Mouse (Mus musculus) embryonic facial prominence, embryonic 10.5 days (tissue): Measurements from ENCODE around the gene Mfsd4b5. TPM values are rescaled to one million over a fixed set of nuclear protein-coding genes. Genes with fewer than 3 reads are reported as not detected.
A peak's percentile ranks its signal among the peaks of the same experiment; 100 is the strongest.
"Not testable (repeated sequence)": the region's sequence is repeated elsewhere in the genome, so short reads cannot be mapped to it uniquely, and the experiment has no call there.

Experiments used
- DNase-seq: peaks from one replicate; pipeline ENCODE4 v3.0.0-alpha.2; 2017; ENCODE audit warnings: low spot score
- H3K27ac ChIP-seq: fragments of 300-500 bp; sonication (generic); replicated peaks from 2 replicates; pipeline ENCODE4 v1.5.1; 2016; ENCODE audit warnings: mild to moderate bottlenecking
- H3K27me3 ChIP-seq: fragments of 300-500 bp; sonication (generic); replicated peaks from 2 replicates; pipeline ENCODE4 v1.6.1; 2016; ENCODE audit warnings: low read depth, mild to moderate bottlenecking; ENCODE audit not compliant: poor library complexity, severe bottlenecking
- H3K36me3 ChIP-seq: fragments of 300-500 bp; sonication (generic); replicated peaks from 2 replicates; pipeline ENCODE4 v1.6.1; 2016; ENCODE audit warnings: mild to moderate bottlenecking, moderate library complexity
- H3K4me1 ChIP-seq: fragments of 300-500 bp; sonication (generic); 2 replicates; pipeline ENCODE4 v1.6.1; 2016
- H3K4me3 ChIP-seq: fragments of 300-500 bp; sonication (generic); 2 replicates; pipeline ENCODE4 v1.5.1; 2016; ENCODE audit warnings: mild to moderate bottlenecking, moderate library complexity
- H3K9me3 ChIP-seq: fragments of 300-500 bp; sonication (generic); 2 replicates; pipeline ENCODE4 v1.6.1; 2016; ENCODE audit warnings: mild to moderate bottlenecking
- WGBS: fragments of 180-500 bp; shearing (Covaris S2); methylation state at CpG from one replicate; pipeline ENCODE4 v1.1.7; 2016; 5-methylcytosine and 5-hydroxymethylcytosine counted together
- polyA plus RNA-seq: library from polyadenylated mRNA; unstranded; fragments of >200 nt; fragmentation: Nextera tagmentation; extraction: Ambion mirVana; gene quantifications from 2 replicates; pipeline ENCODE4 v1.2.1, GENCODE M21; 2016

The Mfsd4b5 gene
- polyA plus RNA-seq, 1 experiment from 2014 or later, result not detected

- H3K4me1 ChIP-seq, result no peaks in the 10 kb centered on the region
- H3K36me3 ChIP-seq, result no peaks in the 10 kb centered on the region
- no peaks in the 10 kb centered on the region for H3K27me3 ChIP-seq
- H3K9me3 ChIP-seq, result no peaks in the 10 kb centered on the region
- DNase-seq, result no peak
- WGBS, result 84% methylated on average over 11 of the region's 11 CpGs
- no peak overlapping the region for H3K4me3 ChIP-seq
- no peak overlapping the region for H3K27ac ChIP-seq
Measured at GRCm38 (mm10) chr10:40009591-40009990, 23.1 kb upstream of the Mfsd4b5 start.

- not testable (repeated sequence) for H3K9me3 ChIP-seq, DNase-seq, H3K4me1 ChIP-seq, H3K27ac ChIP-seq, H3K27me3 ChIP-seq, H3K4me3 ChIP-seq, H3K36me3 ChIP-seq
- 79% methylated on average over 4 of the region's 4 CpGs for WGBS
Measured at GRCm38 (mm10) chr10:40008847-40009246, 22.4 kb upstream of the Mfsd4b5 start.

- Histone ChIP-seq H3K36me3 (no peaks in the 10 kb centered on the region), H3K9me3 (no peaks in the 10 kb centered on the region), H3K27ac (no peak overlapping the region), H3K4me3 (no peak overlapping the region), H3K27me3 (no peaks in the 10 kb centered on the region), H3K4me1 (no peaks in the 10 kb centered on the region)
- no peak for DNase-seq
- 86% methylated on average over 4 of the region's 4 CpGs for WGBS
Measured at GRCm38 (mm10) chr10:40007953-40008352, 21.5 kb upstream of the Mfsd4b5 start.

- Histone ChIP-seq H3K36me3 (no peaks in the 10 kb centered on the region), H3K4me1 (no peaks in the 10 kb centered on the region), H3K27me3 (no peaks in the 10 kb centered on the region), H3K27ac (no peak overlapping the region), H3K9me3 (no peaks in the 10 kb centered on the region), H3K4me3 (no peak overlapping the region)
- no peak for DNase-seq
- WGBS, result 59% methylated on average over 10 of the region's 10 CpGs
Measured at GRCm38 (mm10) chr10:40006963-40007362, 20.5 kb upstream of the Mfsd4b5 start.

- Histone ChIP-seq H3K4me3 (no peak overlapping the region), H3K4me1 (no peaks in the 10 kb centered on the region), H3K9me3 (no peaks in the 10 kb centered on the region), H3K27ac (no peak overlapping the region), H3K36me3 (no peaks in the 10 kb centered on the region), H3K27me3 (no peaks in the 10 kb centered on the region)
- DNase-seq, result no peak
- WGBS, result 87% methylated on average over 2 of the region's 2 CpGs
Measured at GRCm38 (mm10) chr10:40000746-40001145, 14.3 kb upstream of the Mfsd4b5 start.

GRCm38 (mm10) chr10:39991155-39991554, 4.7 kb upstream of the Mfsd4b5 start:
- no peaks in the 10 kb centered on the region for H3K9me3 ChIP-seq
- no peak overlapping the region for H3K4me3 ChIP-seq
- no peaks in the 10 kb centered on the region for H3K4me1 ChIP-seq
- no peak overlapping the region for H3K27ac ChIP-seq
- no peak for DNase-seq
- WGBS, result 63% methylated on average over 4 of the region's 4 CpGs
- H3K27me3 ChIP-seq, result no peaks in the 10 kb centered on the region
- no peaks in the 10 kb centered on the region for H3K36me3 ChIP-seq

- H3K36me3 ChIP-seq, result no peaks in the 10 kb centered on the region
- no peak overlapping the region for H3K27ac ChIP-seq
- DNase-seq, result no peak
- WGBS, result 77% methylated on average over 5 of the region's 5 CpGs
- no peaks in the 10 kb centered on the region for H3K27me3 ChIP-seq
- H3K9me3 ChIP-seq, result peaks cover 7% of the 10 kb centered on the region
- no peaks in the 10 kb centered on the region for H3K4me1 ChIP-seq
- no peak overlapping the region for H3K4me3 ChIP-seq
Measured at GRCm38 (mm10) chr10:39982604-39983003, 3.8 kb downstream of the Mfsd4b5 start.

- Histone ChIP-seq H3K9me3 (peaks cover 10% of the 10 kb centered on the region), H3K36me3 (no peaks in the 10 kb centered on the region), H3K27me3 (no peaks in the 10 kb centered on the region), H3K27ac (no peak overlapping the region), H3K4me1 (no peaks in the 10 kb centered on the region), H3K4me3 (no peak overlapping the region)
- no peak for DNase-seq
- 93% methylated on average over 1 of the region's 1 CpGs for WGBS
Measured at GRCm38 (mm10) chr10:39978231-39978630, 8.2 kb downstream of the Mfsd4b5 start.

GRCm38 (mm10) chr10:39977346-39977745, 9.1 kb downstream of the Mfsd4b5 start:
- Histone ChIP-seq H3K4me3 (no peak overlapping the region), H3K36me3 (no peaks in the 10 kb centered on the region), H3K9me3 (peaks cover 10% of the 10 kb centered on the region), H3K27me3 (no peaks in the 10 kb centered on the region), H3K4me1 (no peaks in the 10 kb centered on the region), H3K27ac (no peak overlapping the region)
- 95% methylated on average over 4 of the region's 4 CpGs for WGBS
- no peak for DNase-seq

GRCm38 (mm10) chr10:39975771-39976170, 10.7 kb downstream of the Mfsd4b5 start:
- H3K9me3 ChIP-seq, result peaks cover 10% of the 10 kb centered on the region
- no peak for DNase-seq
- H3K36me3 ChIP-seq, result no peaks in the 10 kb centered on the region
- no peaks in the 10 kb centered on the region for H3K27me3 ChIP-seq
- H3K4me1 ChIP-seq, result no peaks in the 10 kb centered on the region
- H3K4me3 ChIP-seq, result no peak overlapping the region
- 35% methylated on average over 2 of the region's 2 CpGs for WGBS
- H3K27ac ChIP-seq, result no peak overlapping the region

GRCm38 (mm10) chr10:39974982-39975381, 11.5 kb downstream of the Mfsd4b5 start:
- WGBS, result 61% methylated on average over 11 of the region's 11 CpGs
- H3K9me3 ChIP-seq, result peaks cover 10% of the 10 kb centered on the region
- H3K36me3 ChIP-seq, result no peaks in the 10 kb centered on the region
- no peak overlapping the region for H3K27ac ChIP-seq
- no peaks in the 10 kb centered on the region for H3K4me1 ChIP-seq
- H3K4me3 ChIP-seq, result no peak overlapping the region
- no peaks in the 10 kb centered on the region for H3K27me3 ChIP-seq
- no peak for DNase-seq

- peak; percentile 30 for DNase-seq
- H3K4me3 ChIP-seq, result no peak overlapping the region
- no peaks in the 10 kb centered on the region for H3K4me1 ChIP-seq
- WGBS, result 85% methylated on average over 3 of the region's 3 CpGs
- no peaks in the 10 kb centered on the region for H3K9me3 ChIP-seq
- H3K27ac ChIP-seq, result no peak overlapping the region
- H3K27me3 ChIP-seq, result no peaks in the 10 kb centered on the region
- no peaks in the 10 kb centered on the region for H3K36me3 ChIP-seq
Measured at GRCm38 (mm10) chr10:39967512-39967911, 18.9 kb downstream of the Mfsd4b5 start.

- Histone ChIP-seq H3K9me3 (no peaks in the 10 kb centered on the region), H3K4me3 (no peak overlapping the region), H3K27ac (no peak overlapping the region), H3K4me1 (peaks cover 12% of the 10 kb centered on the region), H3K27me3 (peaks cover 16% of the 10 kb centered on the region; the same call in 1 of the 2 replicates), H3K36me3 (no peaks in the 10 kb centered on the region)
- DNase-seq, result peak; percentile 3
- WGBS, result 57% methylated on average over 1 of the region's 1 CpGs
Measured at GRCm38 (mm10) chr10:39961906-39962305, 24.5 kb downstream of the Mfsd4b5 start.

- Histone ChIP-seq H3K9me3 (no peaks in the 10 kb centered on the region), H3K4me3 (peak overlapping the region; percentile 73), H3K4me1 (peaks cover 12% of the 10 kb centered on the region), H3K27ac (no peak overlapping the region), H3K36me3 (no peaks in the 10 kb centered on the region), H3K27me3 (peaks cover 16% of the 10 kb centered on the region; the same call in 1 of the 2 replicates)
- 46% methylated on average over 11 of the region's 11 CpGs for WGBS
- DNase-seq, result peak; percentile 12
Measured at GRCm38 (mm10) chr10:39960441-39960822, 26.0 kb downstream of the Mfsd4b5 start.
